Mouse (Mus musculus): ENCODE measurements around the gene Bcr. TPM values are rescaled to one million over a fixed set of nuclear protein-coding genes. Genes with fewer than 3 reads are reported as not detected.
A peak's percentile ranks its signal among the peaks of the same experiment; 100 is the strongest.

The Bcr gene
- polyA plus RNA-seq, 1 experiment from 2014 or later: 11.7 TPM

DNA sequence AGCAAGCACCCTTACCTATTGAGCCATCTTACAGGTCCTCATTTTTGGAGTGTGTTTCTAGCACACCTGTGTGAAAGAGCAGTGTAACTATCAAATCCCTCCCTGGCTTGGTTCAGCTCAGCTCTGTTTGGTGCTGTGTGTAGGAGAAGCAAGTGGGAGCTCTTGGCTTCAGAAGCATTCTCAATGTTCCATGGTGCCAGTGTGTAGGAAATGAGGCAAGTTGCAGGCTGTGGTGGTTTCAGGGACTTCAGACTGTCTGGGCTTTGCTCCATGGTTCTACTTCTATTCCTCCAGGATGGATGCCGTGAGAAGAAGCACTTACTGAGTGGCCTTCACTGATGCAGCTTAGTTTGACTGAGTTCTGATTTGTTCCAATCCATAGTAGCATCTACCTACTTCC lies 137.4 kb downstream of the Bcr start:
- Histone ChIP-seq H3K27me3 (ENCODE audit: control insufficient read depth, insufficient read depth, low read length) (no peaks in the 10 kb centered on the region), H3K4me1 (replicated peaks; ENCODE audit: control insufficient read depth, insufficient read depth, low read length) (no peaks in the 10 kb centered on the region), H3K4me2 (ENCODE audit: low read depth, low read length, severe bottlenecking) (no peak overlapping the region), H3K27ac (ENCODE audit: low read depth, low read length) (no peak overlapping the region), H3K4me3 (ENCODE audit: low read depth, low read length) (no peak overlapping the region), H3K9me3 (ENCODE audit: control insufficient read depth, low read length) (no peaks in the 10 kb centered on the region), H3K9ac (ENCODE audit: low read length) (no peak overlapping the region), H3K36me3 (ENCODE audit: control insufficient read depth, insufficient read depth, low read length) (no peaks in the 10 kb centered on the region)
- no peak for ATAC-seq (replicated peaks; ENCODE audit: low FRiP score)
- 82% methylated on average over 1 of the region's 1 CpGs for WGBS
- no peak for DNase-seq (ENCODE audit: low spot score)

DNA sequence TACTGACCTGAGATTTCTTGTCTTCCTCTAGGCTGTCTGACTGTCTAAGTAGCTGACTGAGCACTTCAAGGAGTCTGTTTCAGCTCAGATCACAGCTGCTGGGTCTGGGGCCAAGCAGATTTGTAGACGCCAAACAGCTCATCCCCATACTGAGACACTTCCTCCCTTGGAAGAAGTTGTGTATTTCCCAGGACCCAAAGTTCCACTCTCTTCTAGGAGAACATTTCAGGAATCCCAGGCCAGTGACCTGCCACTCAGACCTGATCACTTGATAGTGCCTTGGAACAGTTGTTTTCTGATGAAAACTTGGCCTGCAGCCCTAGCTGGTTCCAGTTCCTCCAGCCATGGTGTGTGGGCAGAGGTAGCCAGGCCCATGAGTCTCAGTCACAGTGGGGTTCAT lies 140.3 kb downstream of the Bcr start:
- H3K4me1 ChIP-seq (replicated peaks; ENCODE audit: control insufficient read depth, insufficient read depth, low read length): no peaks in the 10 kb centered on the region
- no peaks in the 10 kb centered on the region for H3K36me3 ChIP-seq (ENCODE audit: control insufficient read depth, insufficient read depth, low read length)
- H3K27me3 ChIP-seq (ENCODE audit: control insufficient read depth, insufficient read depth, low read length): no peaks in the 10 kb centered on the region
- DNase-seq (ENCODE audit: low spot score): no peak
- H3K9ac ChIP-seq (ENCODE audit: low read length): no peak overlapping the region
- H3K27ac ChIP-seq (ENCODE audit: low read depth, low read length): no peak overlapping the region
- no peak overlapping the region for H3K4me2 ChIP-seq (ENCODE audit: low read depth, low read length, severe bottlenecking)
- H3K4me3 ChIP-seq (ENCODE audit: low read depth, low read length): no peak overlapping the region
- H3K9me3 ChIP-seq (ENCODE audit: control insufficient read depth, low read length): no peaks in the 10 kb centered on the region
- ATAC-seq (replicated peaks; ENCODE audit: low FRiP score): no peak
- WGBS: 88% methylated on average over 1 of the region's 1 CpGs

DNA sequence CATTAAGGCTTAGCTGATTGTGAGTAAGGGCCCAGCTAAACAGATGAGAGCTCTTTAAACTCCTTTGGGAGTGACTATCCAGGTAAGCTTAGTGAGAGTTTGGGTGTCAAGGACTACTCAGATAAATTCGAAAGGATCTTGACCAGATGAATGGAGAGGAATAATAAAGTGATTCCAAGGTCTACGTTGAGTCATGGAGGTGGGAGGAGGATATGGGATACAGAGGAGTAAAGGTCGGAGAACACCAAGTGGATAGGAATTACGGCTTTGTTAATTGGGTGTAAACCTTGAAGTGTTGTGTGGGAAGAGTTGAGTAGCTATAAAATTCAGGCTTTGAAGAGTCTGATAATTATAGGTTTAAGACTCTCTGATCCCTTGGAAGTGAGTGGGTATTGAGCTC lies 145.8 kb downstream of the Bcr start:
- DNase-seq (ENCODE audit: low spot score): no peak
- Histone ChIP-seq H3K27ac (ENCODE audit: low read depth, low read length) (no peak overlapping the region), H3K4me3 (ENCODE audit: low read depth, low read length) (no peak overlapping the region), H3K9me3 (ENCODE audit: control insufficient read depth, low read length) (no peaks in the 10 kb centered on the region), H3K9ac (ENCODE audit: low read length) (no peak overlapping the region), H3K4me2 (ENCODE audit: low read depth, low read length, severe bottlenecking) (no peak overlapping the region), H3K27me3 (ENCODE audit: control insufficient read depth, insufficient read depth, low read length) (no peaks in the 10 kb centered on the region), H3K36me3 (ENCODE audit: control insufficient read depth, insufficient read depth, low read length) (no peaks in the 10 kb centered on the region), H3K4me1 (replicated peaks; ENCODE audit: control insufficient read depth, insufficient read depth, low read length) (no peaks in the 10 kb centered on the region)
- ATAC-seq (replicated peaks; ENCODE audit: low FRiP score): no peak
- 72% methylated on average over 4 of the region's 4 CpGs for WGBS

DNA sequence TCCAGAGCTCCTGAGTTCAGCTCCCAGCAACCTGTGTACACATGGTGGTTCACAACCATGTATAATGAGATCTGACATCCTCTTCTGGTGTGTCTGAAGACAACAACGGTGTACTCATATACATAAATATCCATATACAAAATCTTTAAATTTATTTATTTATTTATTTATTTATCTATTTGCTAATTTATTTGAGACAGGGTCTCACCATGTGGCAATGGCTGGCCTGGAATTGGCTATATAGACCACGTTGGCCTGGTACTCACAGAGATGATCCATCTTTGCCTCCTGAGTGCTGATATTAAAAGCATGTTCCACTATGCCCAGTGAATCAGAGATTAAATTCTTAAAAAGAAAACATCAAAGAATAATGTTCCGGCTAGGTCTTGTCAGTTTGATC lies 150.4 kb downstream of the Bcr start:
- no peak overlapping the region for H3K9ac ChIP-seq (ENCODE audit: low read length)
- no peaks in the 10 kb centered on the region; the same call in 1 of the 2 replicates for H3K4me1 ChIP-seq (replicated peaks; ENCODE audit: control insufficient read depth, insufficient read depth, low read length)
- H3K4me2 ChIP-seq (ENCODE audit: low read depth, low read length, severe bottlenecking): no peak overlapping the region
- DNase-seq (ENCODE audit: low spot score) (no peak), ATAC-seq (replicated peaks; ENCODE audit: low FRiP score) (no peak)
- H3K36me3 ChIP-seq (ENCODE audit: control insufficient read depth, insufficient read depth, low read length): no peaks in the 10 kb centered on the region
- no peaks in the 10 kb centered on the region for H3K27me3 ChIP-seq (ENCODE audit: control insufficient read depth, insufficient read depth, low read length)
- H3K4me3 ChIP-seq (ENCODE audit: low read depth, low read length): no peak overlapping the region
- no peaks in the 10 kb centered on the region for H3K9me3 ChIP-seq (ENCODE audit: control insufficient read depth, low read length)
- no peak overlapping the region for H3K27ac ChIP-seq (ENCODE audit: low read depth, low read length)
- 94% methylated on average over 3 of the region's 3 CpGs for WGBS

DNA sequence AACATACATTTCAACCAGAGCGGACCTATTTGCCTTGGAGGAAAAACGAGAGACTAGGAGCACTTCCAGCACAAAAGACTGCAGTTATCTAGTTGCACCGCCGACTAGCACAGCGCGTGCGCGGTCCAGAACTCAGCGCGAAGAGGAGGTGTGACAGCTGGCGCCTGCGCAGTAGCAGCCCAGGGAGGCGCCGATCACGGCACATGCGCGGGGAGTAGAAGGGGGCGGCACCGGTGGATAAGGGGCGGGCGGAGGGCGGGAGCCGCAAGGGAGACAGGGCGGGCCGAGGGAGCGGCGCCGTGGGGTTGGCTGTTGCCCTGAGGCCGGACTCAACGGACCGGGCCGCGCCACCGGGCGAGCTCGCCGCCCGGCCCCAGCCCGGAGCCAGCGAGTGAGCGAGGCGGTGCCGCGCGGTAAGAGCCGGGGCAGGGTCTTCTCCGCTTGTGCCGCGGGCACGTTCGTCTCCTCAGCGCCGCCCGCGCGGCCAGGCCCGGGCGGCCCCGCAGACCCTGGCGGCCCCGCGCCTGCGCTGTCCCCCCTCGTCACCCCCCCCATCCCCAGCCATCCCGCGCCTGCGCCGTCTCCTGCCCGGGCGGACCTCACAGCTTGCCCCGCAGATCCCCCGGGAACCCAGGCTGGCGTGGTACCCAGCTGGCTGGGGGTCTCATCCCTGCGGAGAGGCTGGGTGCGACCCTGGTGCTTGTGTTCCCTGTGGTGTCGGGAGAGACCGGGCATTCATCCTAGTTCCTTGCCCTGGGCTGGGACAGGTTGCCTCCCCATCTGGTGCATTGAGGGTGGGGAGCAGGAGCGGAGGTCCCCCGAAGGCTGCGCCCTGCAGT lies 151.6 kb downstream of the Bcr start, which contains the start of gene Specc1l:
Specc1l (plus strand) TSS at position 267 of the 839 bp plus-strand sequence.
- Histone ChIP-seq H3K27me3 (ENCODE audit: control insufficient read depth, insufficient read depth, low read length) (no peaks in the 10 kb centered on the region), H3K36me3 (ENCODE audit: control insufficient read depth, insufficient read depth, low read length) (no peaks in the 10 kb centered on the region), H3K9ac (ENCODE audit: low read length) (peak within 1 kb of the TSS; percentile 85), H3K4me3 (ENCODE audit: low read depth, low read length) (peak within 1 kb of the TSS; percentile 73), H3K4me2 (ENCODE audit: low read depth, low read length, severe bottlenecking) (peak within 1 kb of the TSS; percentile 52), H3K9me3 (ENCODE audit: control insufficient read depth, low read length) (no peaks in the 10 kb centered on the region), H3K27ac (ENCODE audit: low read depth, low read length) (peak within 1 kb of the TSS; percentile 97), H3K4me1 (replicated peaks; ENCODE audit: control insufficient read depth, insufficient read depth, low read length) (no peaks in the 10 kb centered on the region; the same call in 1 of the 2 replicates)
- DNase-seq (ENCODE audit: low spot score): peak; percentile 99
- ATAC-seq (replicated peaks; ENCODE audit: low FRiP score): peak; percentile 99
- under 1% methylated on average over 70 of the region's 80 CpGs for WGBS

DNA sequence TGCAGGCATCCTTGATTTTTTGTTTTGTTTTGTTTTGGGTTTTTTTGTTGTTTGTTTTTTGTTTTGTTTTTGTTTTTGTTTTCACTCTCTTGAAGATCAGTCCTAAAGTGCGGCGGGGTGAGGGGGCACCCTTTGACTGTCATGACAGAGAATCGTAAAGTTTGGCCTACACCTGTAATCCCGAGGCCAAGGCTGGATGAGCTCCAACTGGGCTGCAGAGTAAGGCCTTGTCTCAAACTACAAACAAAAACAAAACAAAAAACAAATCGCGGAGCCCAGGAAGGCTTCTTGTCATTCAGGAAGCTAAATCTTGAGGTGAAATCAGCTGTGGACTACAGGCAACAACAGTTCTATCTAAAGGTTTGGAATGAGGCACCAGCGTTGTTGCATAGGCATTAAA lies 152.6 kb downstream of the Bcr start:
- no peaks in the 10 kb centered on the region; the same call in 1 of the 2 replicates for H3K4me1 ChIP-seq (replicated peaks; ENCODE audit: control insufficient read depth, insufficient read depth, low read length)
- H3K4me2 ChIP-seq (ENCODE audit: low read depth, low read length, severe bottlenecking): peak overlapping the region; percentile 47
- peak overlapping the region; percentile 85; the same call in 1 of the 2 replicates for H3K9ac ChIP-seq (ENCODE audit: low read length)
- ATAC-seq (replicated peaks; ENCODE audit: low FRiP score) (no peak), DNase-seq (ENCODE audit: low spot score) (no peak)
- WGBS: 61% methylated on average over 7 of the region's 7 CpGs
- no peaks in the 10 kb centered on the region for H3K9me3 ChIP-seq (ENCODE audit: control insufficient read depth, low read length)
- peak overlapping the region; percentile 73 for H3K4me3 ChIP-seq (ENCODE audit: low read depth, low read length)
- no peaks in the 10 kb centered on the region for H3K36me3 ChIP-seq (ENCODE audit: control insufficient read depth, insufficient read depth, low read length)
- no peak overlapping the region for H3K27ac ChIP-seq (ENCODE audit: low read depth, low read length)
- H3K27me3 ChIP-seq (ENCODE audit: control insufficient read depth, insufficient read depth, low read length): no peaks in the 10 kb centered on the region

DNA sequence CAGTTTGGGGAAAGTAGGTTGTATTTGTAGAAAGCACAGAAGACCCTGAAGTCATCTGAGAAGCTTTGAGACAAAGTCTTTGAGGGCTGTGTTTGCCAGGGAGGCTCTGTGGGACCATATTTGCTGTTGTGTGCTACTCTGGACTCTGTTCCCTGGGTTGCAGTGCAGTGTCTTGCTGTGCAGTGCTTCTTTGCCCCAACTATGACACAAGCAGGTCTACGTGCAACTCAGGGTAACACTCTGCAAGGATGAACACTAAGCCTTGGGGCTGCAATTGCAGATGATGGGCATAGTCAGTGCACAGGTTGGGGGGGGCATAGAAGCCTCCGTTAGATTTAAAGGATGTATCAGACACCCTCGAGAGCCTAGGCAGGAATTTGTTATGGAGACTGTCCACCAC lies 160.3 kb downstream of the Bcr start:
- Histone ChIP-seq H3K27me3 (ENCODE audit: control insufficient read depth, insufficient read depth, low read length) (no peaks in the 10 kb centered on the region), H3K36me3 (ENCODE audit: control insufficient read depth, insufficient read depth, low read length) (no peaks in the 10 kb centered on the region), H3K9ac (ENCODE audit: low read length) (no peak overlapping the region), H3K4me1 (replicated peaks; ENCODE audit: control insufficient read depth, insufficient read depth, low read length) (no peaks in the 10 kb centered on the region), H3K27ac (ENCODE audit: low read depth, low read length) (no peak overlapping the region), H3K9me3 (ENCODE audit: control insufficient read depth, low read length) (no peaks in the 10 kb centered on the region), H3K4me2 (ENCODE audit: low read depth, low read length, severe bottlenecking) (no peak overlapping the region), H3K4me3 (ENCODE audit: low read depth, low read length) (no peak overlapping the region)
- no peak for ATAC-seq (replicated peaks; ENCODE audit: low FRiP score)
- WGBS: 98% methylated on average over 3 of the region's 3 CpGs
- no peak for DNase-seq (ENCODE audit: low spot score)

DNA sequence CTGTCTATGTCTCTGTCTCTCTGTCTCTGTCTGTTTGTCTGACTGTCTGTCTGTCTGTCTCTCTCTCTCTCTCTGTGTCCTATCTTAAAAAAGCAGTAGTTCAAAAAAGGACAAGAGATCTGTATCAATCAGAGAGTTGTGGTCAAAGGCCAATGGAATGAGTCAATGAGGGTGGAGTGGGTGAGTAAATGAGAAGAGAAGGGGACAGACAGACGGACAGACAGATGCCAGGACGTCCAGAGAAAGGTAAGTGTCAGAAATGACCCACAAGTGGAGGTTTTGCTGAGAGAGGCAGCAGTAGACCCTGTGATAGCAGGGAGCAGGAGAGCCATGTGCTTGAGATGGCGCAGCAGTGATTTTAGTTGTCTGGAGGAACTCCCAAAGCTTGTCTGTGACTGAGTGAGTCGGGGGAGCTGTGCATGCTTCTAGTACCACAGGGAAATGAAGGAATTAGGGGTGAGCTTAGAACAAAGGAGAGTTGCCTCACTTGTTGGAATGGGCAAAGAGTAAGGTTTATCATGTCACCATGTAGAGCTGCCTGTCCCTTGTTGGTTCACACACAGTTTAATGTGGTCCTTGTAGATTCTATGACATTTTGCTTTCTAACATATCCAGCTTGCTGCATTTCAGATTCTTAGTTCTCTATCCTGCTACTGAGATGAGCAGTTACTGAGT lies 161.7 kb downstream of the Bcr start:
- H3K36me3 ChIP-seq (ENCODE audit: control insufficient read depth, insufficient read depth, low read length): no peaks in the 10 kb centered on the region
- H3K27ac ChIP-seq (ENCODE audit: low read depth, low read length): no peak overlapping the region
- no peak overlapping the region for H3K4me2 ChIP-seq (ENCODE audit: low read depth, low read length, severe bottlenecking)
- 80% methylated on average over 4 of the region's 4 CpGs for WGBS
- no peak for ATAC-seq (replicated peaks; ENCODE audit: low FRiP score)
- no peaks in the 10 kb centered on the region for H3K9me3 ChIP-seq (ENCODE audit: control insufficient read depth, low read length)
- H3K27me3 ChIP-seq (ENCODE audit: control insufficient read depth, insufficient read depth, low read length): no peaks in the 10 kb centered on the region
- no peak overlapping the region for H3K9ac ChIP-seq (ENCODE audit: low read length)
- no peak overlapping the region for H3K4me3 ChIP-seq (ENCODE audit: low read depth, low read length)
- DNase-seq (ENCODE audit: low spot score): no peak
- H3K4me1 ChIP-seq (replicated peaks; ENCODE audit: control insufficient read depth, insufficient read depth, low read length): no peaks in the 10 kb centered on the region

Measured in forebrain, embryonic 11.5 days (tissue).